Mouse (Mus musculus): ENCODE measurements around the gene Ctsa.
"Not testable (repeated sequence)": the region's sequence is repeated elsewhere in the genome, so short reads cannot be mapped to it uniquely, and the experiment has no call there.

Gene Ctsa

DNA sequence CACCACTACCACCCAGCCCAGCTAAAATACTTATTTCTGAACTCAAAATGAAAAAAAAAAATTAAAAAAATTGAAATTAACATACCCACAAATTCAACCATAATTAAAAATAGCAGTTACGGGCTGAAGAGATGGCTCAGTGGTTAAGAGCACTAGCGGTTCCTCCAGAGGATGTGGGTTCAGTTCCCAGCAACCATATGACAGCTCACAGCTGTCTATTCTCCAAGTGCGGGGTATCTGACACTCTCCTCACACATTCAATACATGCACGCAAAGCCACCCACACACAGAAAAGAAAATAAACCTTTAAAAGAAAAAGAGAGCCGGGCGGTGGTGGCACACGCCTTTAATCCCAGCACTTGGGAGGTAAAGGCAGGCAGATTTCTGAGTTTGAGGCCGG, 17.4 kb downstream of the Ctsa start:
- no peak for DNase-seq (ENCODE audit: inconsistent ontology term)

DNA sequence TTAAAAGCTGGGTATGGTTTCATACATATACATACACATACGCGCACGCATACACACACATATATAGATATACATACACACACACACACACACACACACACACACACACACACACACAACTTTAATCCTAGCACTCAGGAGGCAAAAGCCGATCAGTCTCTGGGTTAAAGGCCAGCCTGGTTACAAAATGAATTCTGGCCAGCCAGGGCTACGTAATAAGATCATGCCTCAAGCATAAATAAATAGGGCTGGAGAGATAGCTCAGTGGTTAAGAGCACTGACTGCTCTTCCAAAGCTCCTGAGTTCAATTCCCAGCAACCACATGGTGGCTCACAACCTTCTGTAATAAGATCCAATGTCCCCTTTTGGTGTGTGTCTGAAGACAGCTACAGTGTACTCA, 22.9 kb downstream of the Ctsa start:
- not testable (repeated sequence) for DNase-seq (ENCODE audit: inconsistent ontology term)

DNA sequence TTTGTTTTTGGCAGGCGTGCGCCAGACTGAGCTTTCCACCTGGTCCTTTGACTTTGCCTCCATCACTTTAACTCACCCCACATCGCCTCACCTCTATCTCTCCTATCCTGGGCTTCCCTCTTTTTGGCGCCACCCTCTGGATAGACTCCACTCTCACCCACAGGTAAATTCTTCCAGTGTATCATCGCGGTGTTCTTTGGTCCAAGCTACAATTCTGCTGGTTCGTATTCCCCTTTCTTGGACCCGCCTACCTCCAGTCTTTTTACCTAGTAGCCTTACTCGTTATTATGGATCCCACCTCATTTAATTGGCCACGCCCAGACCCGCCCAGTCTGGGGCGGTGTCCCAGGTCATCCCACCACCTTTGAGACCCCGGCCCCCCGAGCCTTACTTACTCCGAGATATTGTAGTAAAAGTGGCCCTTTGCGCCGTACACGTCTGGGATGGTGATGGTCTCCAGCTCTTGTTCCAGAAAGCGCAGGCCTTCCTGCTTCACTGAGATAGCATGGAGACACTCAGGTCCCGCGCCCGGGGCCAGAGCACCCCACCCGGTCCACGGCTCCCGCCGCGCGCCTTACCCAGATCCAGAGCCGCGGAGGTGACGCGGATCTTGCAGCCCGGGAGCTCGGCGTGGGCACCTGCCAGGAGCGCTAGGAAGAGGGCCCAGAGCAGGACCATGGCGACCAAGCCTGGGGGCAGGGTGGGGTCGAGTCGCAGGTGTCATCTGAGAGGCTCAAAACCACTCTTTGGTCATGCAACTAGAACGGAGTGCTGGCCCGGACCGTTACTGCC, 23.8 kb downstream of the Ctsa start:
- no peak for DNase-seq (ENCODE audit: inconsistent ontology term)

DNA sequence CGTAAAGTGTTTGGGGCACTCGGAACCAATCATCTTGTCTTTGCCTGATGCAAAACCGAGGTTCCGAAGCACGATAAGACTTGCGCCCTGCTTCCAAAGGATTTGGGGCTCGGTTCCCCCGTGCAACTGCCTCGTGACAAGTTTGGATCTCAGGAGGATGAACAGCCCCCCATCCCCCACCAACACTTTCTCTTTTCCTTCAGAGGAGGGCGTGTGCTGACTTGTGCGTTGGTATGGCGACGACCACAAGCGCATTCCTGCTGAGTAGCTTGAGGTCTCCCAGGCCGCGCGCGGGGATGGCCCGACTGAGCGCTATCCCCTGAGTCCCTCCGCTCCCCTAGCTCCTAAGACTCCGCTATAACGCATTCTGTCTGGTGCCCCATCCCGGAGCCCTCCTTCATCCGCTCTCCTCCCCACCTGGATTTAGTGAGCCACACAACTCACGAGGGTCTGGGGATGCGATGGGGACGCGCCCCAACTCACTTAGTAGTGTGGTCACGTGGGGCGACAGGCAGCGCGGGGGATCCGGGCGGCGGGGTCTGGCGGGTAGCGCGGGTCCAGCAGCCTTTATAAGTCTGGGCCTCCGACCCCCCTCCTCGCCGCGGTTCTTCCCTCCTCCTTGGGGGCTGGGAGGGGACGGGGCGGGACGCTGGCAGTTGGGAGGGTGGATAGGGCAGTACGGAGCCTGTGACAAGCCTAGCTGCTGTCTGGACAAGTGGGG, 24.6 kb downstream of the Ctsa start, which contains the start of gene Pltp:
Gene Pltp (minus strand): TSS at position 611 of the 721 bp plus-strand sequence.
- peak; percentile 89 for DNase-seq (ENCODE audit: inconsistent ontology term)

DNA sequence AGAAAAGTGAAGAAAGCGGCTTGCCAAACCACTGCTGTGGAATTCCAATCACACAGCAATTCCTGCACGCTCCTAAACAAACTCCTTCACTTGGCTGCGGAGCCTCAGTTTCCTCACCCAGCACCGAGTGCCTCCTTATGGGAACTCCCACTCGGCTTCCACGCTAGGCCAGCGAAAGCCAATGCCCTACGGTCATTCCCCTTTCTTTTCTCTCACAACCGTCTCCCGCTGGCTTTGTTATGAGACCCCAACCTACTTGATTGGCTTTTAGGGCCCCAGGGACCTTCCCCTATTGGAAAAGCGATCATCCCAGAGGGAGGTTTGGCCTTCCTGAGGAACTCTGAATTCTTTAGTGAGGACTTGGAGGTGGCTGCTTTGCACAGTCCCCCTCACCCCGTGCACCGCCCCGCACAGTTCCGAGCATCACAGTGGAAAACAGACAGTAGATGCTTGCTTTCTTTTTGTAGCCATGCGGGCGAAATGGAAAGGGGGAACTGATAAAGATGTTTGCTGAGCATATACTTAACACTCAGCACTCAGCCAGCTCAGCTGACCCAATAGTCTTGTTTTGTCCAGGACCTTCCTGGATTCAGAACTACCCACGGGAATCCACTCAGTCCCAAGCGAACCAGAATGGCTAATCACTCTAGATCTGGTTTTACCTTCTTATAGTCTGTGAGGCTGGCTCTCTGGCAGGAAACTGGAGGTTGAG, 25.3 kb downstream of the Ctsa start:
- DNase-seq (ENCODE audit: inconsistent ontology term) = no peak

DNA sequence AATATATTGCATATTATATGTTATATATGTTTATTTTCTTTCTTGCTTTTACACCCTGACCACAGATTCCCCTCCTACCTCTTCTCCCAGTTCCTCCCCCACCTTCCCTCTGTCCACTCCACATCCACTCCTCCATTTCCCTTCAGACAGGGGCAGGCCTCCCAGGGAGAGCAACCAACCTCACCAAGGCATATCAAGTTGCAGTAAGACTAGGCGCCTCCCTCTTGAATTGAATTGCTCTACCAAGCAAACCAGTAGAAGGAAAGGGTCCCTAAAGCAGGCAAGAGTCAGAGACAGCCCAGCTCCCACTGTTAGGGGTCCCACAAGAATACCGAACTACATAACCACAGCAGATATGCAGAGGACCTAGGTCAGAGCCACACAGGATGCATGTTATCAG, 26.5 kb downstream of the Ctsa start:
- DNase-seq (ENCODE audit: inconsistent ontology term) = no peak

DNA sequence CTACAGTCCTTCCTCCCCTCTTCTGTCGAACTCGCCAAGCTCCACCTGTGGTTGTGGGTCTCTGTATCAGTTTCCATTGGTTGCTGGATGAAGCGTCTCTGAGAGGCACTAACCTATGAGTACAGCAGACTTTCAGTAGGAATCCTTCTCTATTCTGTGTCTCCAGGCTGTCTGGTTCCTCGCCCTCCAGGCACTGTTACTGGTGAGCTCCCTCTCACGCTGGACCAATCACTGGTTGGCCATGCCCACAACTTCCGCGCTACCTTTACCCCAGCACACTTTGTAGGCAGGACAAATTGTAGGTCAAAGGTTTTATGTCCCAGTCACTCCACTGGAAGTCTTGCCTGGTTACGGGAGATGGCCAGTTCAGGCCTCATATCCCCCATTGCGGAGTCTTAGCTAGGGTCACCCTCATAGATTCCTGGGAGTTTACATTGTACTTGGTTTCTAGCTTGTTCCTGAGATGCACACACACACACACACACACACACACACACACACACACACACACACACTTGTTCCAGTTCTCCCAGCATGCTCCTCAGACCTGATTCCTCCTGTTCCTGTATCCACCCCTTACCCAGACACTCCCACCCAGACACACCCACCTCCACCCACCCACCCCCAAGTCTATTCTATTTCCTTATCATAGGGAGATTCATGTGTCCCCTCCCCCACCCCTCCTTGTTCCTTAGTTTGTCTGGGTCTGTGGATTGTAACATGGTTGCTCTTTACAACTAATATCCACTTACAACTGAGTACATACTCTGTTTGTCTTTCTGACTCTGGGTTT, 27.2 kb downstream of the Ctsa start:
- no peak for DNase-seq (ENCODE audit: inconsistent ontology term)

DNA sequence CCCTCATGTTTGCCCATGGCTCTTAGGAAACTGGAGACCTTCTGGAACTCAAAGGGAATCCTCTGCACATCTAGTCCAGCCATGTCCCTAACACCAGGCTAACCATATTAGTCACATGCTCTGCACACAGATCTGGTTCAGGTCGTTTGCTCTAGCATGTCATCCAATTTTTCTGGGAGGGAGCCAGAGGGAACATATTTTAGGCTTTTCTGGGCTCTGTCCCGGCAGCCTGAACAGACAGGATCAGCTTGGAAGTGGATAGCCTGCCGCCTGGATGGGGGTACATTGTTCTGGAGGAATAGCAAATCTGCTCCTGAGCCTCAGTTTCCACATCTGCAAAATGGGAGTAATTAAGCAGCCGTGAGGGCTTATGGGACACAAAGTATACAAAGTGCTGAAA, 28.4 kb downstream of the Ctsa start:
- DNase-seq (ENCODE audit: inconsistent ontology term) = no peak

DNA sequence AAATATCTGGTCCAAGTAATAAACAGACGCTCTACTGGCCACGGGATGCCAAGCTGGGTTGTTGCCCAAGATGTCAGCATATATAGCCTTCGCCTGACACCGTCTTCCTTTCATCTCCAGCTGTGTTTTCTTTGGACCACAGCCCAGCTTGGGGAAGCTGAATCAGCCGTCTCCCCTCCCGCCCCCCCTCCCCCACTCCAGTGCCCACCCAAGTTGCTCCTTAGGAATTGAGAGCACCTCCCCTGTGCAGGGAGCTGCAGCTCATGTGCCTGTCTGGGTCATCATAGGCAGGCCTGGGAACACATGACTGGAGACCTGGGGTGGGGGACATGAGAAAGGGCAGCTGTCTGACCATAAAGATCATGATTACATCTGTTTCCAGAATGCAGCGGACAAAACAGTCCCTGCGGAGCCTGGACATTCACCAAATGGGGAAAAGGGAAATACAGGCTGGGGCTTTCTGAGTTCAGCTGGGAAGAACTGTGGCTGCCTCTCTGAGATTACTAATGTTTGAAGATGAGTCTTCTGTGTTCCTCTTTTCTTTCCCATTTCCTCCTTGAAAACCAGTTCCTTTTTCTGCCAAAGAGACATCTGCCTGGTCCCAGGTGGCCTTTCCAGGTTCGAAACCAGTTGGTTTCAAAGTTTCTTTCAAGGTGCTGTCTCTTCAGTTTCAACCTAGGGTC, 29.6 kb downstream of the Ctsa start:
- peak; percentile 53 for DNase-seq (ENCODE audit: inconsistent ontology term)

DNA sequence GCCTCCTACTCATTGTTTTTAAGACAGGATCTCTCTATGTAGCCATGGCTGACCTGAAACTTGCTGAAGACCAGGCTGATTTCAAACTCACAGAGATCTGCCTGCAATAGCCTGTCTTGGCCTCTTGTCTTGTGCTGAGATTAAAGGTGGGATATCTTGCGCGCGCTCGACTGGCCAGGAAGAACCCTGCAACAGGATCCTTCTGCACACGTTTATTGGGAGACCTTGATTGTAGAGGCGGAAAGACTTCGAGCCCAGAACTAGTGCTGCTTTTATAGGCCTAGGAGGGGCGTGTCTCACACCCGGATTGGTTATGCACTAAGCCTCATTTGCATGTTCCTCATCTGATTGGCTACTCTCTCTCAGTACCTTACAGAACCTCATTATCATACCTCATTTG, 30.7 kb downstream of the Ctsa start:
- DNase-seq (ENCODE audit: inconsistent ontology term) = not testable (repeated sequence)

DNA sequence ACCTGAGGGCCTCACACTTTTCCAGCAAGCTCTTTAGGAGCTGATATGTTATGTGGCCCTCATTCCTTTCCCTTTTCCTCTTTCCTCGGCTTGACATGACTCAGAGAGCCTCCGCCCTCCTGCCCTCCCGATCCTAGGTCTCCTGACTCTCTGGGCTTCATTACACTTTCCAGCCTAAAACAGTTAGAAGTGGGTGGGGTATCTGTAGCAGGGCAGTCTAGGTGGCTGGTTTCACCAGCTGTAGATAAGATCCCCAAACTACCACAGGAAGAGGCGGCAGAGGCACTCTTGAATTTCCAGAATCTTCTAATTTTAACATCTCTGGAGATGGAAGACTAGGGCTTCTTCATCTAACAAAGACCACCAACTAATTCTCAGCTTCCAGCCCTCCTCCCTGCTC, 31.9 kb downstream of the Ctsa start:
- no peak for DNase-seq (ENCODE audit: inconsistent ontology term)

DNA sequence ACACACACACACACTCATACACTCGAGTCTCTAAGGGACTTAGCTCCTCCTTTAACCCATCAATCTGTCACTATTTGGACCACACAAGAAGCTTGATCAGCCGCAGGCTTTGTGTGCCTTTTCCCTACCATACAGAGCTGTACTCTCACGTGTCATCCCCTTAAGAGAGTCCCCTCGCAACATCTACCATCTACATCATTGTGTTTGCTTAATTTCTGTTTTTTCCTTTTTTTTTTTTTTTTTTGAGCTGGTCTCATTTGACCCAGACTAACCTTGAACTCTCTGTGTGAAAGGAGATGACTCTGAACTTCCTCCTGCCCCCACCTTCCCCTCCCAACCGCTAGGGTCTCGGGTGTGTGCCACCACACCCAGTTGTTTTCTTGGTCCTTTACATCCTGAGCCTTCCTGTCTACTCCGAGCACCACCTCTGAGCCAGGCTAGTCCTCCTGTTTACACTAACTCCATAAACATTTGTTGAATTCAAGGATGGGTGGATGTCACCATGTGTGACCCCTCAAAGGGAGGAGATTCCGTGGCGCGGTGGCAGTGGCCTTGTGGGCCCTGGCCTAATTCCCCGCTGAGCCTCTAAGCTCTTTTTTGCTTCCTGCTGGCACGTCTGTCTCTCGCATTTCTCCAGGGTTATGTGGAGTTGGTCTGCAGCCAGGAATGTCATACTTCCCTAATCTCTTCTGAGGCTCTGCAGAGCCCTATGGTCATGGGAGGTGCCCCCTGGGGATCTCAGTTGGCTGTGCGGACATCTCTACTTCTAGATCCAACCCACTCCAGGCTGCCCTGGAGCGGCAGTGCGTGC, 34.3 kb downstream of the Ctsa start:
- DNase-seq (ENCODE audit: inconsistent ontology term) = peak; percentile 50

DNA sequence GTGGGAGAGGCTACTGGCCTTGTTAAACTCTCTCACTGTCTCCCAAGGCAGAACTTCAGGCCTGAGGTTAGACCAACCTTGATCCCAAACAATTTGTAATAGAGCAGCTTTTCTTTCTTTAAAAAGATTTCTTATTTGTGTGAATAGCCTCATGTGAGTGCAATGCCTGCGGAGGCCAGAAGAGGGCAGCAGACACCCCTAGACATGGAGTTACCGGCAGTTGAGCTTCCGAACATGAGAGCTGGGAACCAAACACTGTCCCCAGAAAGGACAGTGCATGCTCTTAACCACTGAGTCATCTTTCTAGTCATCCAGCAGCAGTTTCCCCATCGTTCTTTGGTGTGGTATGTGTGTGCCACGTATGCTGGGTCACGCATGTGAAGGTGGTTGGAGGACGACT, 34.9 kb downstream of the Ctsa start:
- DNase-seq (ENCODE audit: inconsistent ontology term) = no peak

DNA sequence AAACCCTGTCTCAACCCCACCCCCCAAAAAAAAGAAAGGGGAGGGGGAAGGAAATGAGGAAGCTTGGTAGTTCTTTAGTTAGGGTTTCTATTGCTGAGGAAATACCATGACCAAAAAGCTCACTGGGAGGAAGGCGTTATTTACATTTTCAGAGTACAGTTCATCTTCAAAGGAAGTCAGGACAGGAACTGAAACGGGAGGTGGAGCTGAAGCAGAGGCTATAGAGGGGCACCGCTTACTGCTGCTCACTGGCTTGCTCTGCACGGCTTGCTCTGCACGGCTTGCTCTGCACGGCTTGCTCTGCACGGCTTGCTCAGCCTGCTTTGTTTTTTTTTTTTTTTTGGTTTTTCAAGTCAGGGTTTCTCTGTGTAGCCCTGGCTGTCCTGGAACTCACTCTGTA, 35.8 kb downstream of the Ctsa start:
- no peak for DNase-seq (ENCODE audit: inconsistent ontology term)

DNA sequence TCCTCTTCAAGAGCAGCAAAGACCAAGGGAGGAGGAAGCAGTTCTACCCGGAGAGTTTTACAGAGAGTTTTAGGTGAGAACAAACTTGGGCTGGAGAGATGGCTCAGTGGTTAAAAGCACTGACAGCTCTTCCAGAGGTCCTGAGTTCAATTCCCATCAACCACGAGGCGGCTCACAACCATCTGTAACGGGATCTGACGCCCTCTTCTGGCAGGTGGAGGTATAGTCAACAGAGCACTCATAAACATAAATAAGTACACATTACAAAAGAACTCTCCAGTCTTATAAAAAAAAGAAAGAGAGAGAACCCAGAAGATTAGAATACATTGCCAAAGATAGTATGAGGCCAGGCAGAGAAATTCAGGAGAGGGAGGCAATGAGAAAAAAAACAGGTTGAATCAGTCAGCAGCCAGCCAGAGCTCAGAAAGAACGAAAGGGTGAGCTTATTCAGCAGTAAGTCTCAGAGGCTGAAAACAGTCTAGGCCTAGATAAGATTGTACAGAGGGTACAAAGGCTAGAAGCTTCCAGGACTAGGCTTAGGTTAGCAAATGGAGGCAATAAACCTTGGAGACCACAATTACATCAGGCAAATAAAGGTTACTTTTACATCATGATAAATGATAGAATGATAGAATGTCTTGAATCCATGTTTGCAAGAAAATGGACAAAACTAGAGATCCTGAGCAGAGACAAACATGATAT, 39.1 kb downstream of the Ctsa start:
- no peak for DNase-seq (ENCODE audit: inconsistent ontology term)

DNA sequence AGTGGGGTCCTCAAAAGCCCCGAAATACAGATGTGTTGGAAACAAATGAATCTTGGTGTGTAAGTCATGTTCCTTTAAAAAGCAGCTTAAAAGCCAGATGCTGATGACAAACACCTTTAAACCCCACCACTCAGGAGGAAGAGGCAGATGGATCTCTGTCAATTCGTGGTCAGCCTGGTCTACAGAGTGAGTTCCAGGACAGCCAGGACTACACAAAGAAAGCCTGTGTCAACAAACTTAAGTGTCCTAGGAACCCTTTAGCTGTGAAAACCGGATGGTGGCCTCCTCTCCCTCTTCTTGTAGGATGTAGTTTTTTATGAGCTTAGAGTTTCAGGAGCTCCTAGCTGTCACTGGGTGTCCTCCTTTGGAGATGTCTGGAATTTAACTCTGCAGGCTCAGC, 40.9 kb downstream of the Ctsa start:
- DNase-seq (ENCODE audit: inconsistent ontology term) = no peak

DNA sequence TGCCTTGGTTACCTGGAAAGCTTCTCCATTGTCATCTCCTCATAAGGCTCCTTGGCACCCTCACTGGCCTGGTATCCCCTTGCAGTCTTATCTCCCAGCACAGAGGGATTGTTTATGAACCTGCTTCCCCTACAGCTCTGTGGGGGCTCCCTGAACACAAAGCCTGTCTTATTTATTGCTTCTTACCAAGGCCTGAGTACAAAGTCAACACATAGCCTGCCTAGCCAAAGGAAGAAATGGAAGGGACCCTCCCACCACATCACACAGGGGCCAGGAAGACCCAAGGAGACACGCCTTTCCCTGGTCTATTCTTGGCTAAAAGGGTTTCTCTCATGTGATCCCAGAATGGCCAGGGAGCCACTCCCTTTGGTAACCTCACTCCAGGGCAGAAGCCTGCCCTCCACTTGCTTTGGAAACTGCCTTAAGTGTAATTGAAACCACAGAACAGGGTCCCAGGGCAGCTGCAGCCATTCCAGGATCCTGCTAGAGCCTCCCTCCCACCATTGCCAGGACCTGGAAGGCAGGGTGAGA, 41.6 kb downstream of the Ctsa start:
- DNase-seq (ENCODE audit: inconsistent ontology term) = no peak

DNA sequence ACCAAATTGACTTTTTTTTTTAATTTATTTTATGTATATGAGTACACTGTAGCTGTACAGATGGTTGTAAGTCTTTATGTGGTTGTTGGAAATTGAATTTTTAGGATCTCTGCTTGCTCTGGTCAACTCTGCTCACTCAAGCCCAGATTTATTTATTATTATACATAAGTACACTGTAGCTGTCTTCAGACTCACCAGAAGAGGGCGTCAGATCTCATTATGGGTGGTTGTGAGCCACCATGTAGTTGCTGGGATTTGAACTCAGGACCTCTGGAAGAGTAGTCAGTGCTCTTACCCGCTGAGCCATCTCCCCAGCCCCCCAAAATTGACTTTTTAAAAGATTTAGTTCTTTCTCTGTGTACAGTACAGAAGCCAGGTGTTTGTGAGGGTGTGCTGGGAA, 43.0 kb downstream of the Ctsa start:
- not testable (repeated sequence) for DNase-seq (ENCODE audit: inconsistent ontology term)
